Mouse (Mus musculus) ovary, postnatal 14 days (tissue): Measurements from ENCODE around the gene Ankrd33.
A peak's percentile ranks its signal among the peaks of the same experiment; 100 is the strongest.

Source experiments
- DNase-seq: peaks from one replicate; pipeline ENCODE4 v3.0.0; 2022; ENCODE audit warnings: low spot score

The Ankrd33 gene

GRCm38 (mm10) chr15:101125561-101125960 is 10.0 kb downstream of the Ankrd33 start:
- DNase-seq = no peak

- no peak for DNase-seq
These were observed 11.5 kb downstream of the Ankrd33 start for GRCm38 (mm10) chr15:101126876-101127544.

- no peak for DNase-seq
These were observed 12.9 kb downstream of the Ankrd33 start, which contains the start of gene Acvrl1 for GRCm38 (mm10) chr15:101128181-101129089. Gene Acvrl1 (plus strand): TSS chr15:101128522.

GRCm38 (mm10) chr15:101129412-101129811 is 13.9 kb downstream of the Ankrd33 start:
- no peak for DNase-seq

- DNase-seq = no peak
These were observed 15.9 kb downstream of the Ankrd33 start for GRCm38 (mm10) chr15:101131498-101131897.

- no peak for DNase-seq
These were observed 16.5 kb downstream of the Ankrd33 start for GRCm38 (mm10) chr15:101132041-101132440.

GRCm38 (mm10) chr15:101132761-101133160 is 17.2 kb downstream of the Ankrd33 start:
- no peak for DNase-seq

- no peak for DNase-seq
These were observed 18.6 kb downstream of the Ankrd33 start for GRCm38 (mm10) chr15:101133993-101134704.

GRCm38 (mm10) chr15:101135405-101135804 is 19.9 kb downstream of the Ankrd33 start:
- DNase-seq = no peak

GRCm38 (mm10) chr15:101137455-101137854 is 21.9 kb downstream of the Ankrd33 start:
- no peak for DNase-seq

- DNase-seq = no peak
These were observed 23.1 kb downstream of the Ankrd33 start for GRCm38 (mm10) chr15:101138675-101139074.

GRCm38 (mm10) chr15:101139885-101140284 is 24.3 kb downstream of the Ankrd33 start:
- no peak for DNase-seq

- no peak for DNase-seq
These were observed 25.0 kb downstream of the Ankrd33 start for GRCm38 (mm10) chr15:101140587-101140986.

- DNase-seq = no peak
These were observed 25.5 kb downstream of the Ankrd33 start for GRCm38 (mm10) chr15:101141061-101141541.

GRCm38 (mm10) chr15:101142672-101143071 is 27.1 kb downstream of the Ankrd33 start:
- DNase-seq = no peak

- DNase-seq = no peak
These were observed 27.9 kb downstream of the Ankrd33 start for GRCm38 (mm10) chr15:101143494-101143893.

GRCm38 (mm10) chr15:101144176-101144575 is 28.6 kb downstream of the Ankrd33 start:
- no peak for DNase-seq

GRCm38 (mm10) chr15:101144779-101145178 is 29.2 kb downstream of the Ankrd33 start:
- DNase-seq = no peak

- peak; percentile 93 for DNase-seq
These were observed 30.0 kb downstream of the Ankrd33 start for GRCm38 (mm10) chr15:101145424-101146099.

GRCm38 (mm10) chr15:101146100-101146965 is 30.8 kb downstream of the Ankrd33 start:
- no peak for DNase-seq
